Mouse (Mus musculus) hindbrain, embryonic 15.5 days (tissue): ENCODE measurements around the gene Hacd4. TPM values are rescaled to one million over a fixed set of nuclear protein-coding genes. Genes with fewer than 3 reads are reported as not detected.
"Not testable (repeated sequence)": the region's sequence is repeated elsewhere in the genome, so short reads cannot be mapped to it uniquely, and the experiment has no call there.

Experiments
- ATAC-seq: fragments of 200-750 bp; cut with Nextera tagmentation; 2 replicates; pipeline ENCODE4 v1.8.0; 2017; ENCODE audit warnings: low read depth, moderate number of reproducible peaks, moderate TSS enrichment; ENCODE audit not compliant: low FRiP score
- H3K27ac ChIP-seq: fragments of 300-500 bp; sonication (generic); replicated peaks from 2 replicates; pipeline ENCODE4 v1.5.1; 2015; ENCODE audit warnings: mild to moderate bottlenecking, inconsistent platforms
- H3K27me3 ChIP-seq: fragments of 300-500 bp; sonication (generic); 2 replicates; pipeline ENCODE4 v1.6.1; 2015; ENCODE audit warnings: control low read depth, inconsistent platforms
- H3K36me3 ChIP-seq: fragments of 300-500 bp; sonication (generic); 2 replicates; pipeline ENCODE4 v1.6.1; 2015; ENCODE audit warnings: control low read depth, inconsistent platforms
- H3K4me1 ChIP-seq: fragments of 300-500 bp; sonication (generic); replicated peaks from 2 replicates; pipeline ENCODE4 v1.6.1; 2015; ENCODE audit warnings: control low read depth, inconsistent platforms
- H3K4me2 ChIP-seq: fragments of 300-500 bp; sonication (generic); 2 replicates; pipeline ENCODE4 v1.6.1; 2015; ENCODE audit warnings: moderate library complexity, mild to moderate bottlenecking, inconsistent platforms
- H3K4me3 ChIP-seq: fragments of 300-500 bp; sonication (generic); 2 replicates; pipeline ENCODE4 v1.5.1; 2015; ENCODE audit warnings: mild to moderate bottlenecking, inconsistent platforms
- H3K9ac ChIP-seq: fragments of 300-500 bp; sonication (generic); 2 replicates; pipeline ENCODE4 v1.6.1; 2015; ENCODE audit warnings: inconsistent platforms
- H3K9me3 ChIP-seq: fragments of 300-500 bp; sonication (generic); 2 replicates; pipeline ENCODE4 v1.6.1; 2016; ENCODE audit warnings: control low read depth, inconsistent platforms
- WGBS: fragments of 180-500 bp; shearing (Covaris S2); methylation state at CpG from one replicate; pipeline ENCODE4 v1.1.7; 2015; 5-methylcytosine and 5-hydroxymethylcytosine counted together
- polyA plus RNA-seq: library from polyadenylated mRNA; unstranded; fragments of >200 nt; fragmentation: Nextera tagmentation; extraction: Ambion mirVana; gene quantifications from 2 replicates; pipeline ENCODE4 v1.2.1, GENCODE M21; 2015

The Hacd4 gene
- polyA plus RNA-seq, 1 experiment from 2014 or later: 3.9 TPM

- Histone ChIP-seq H3K27me3 (no peaks in the 10 kb centered on the region), H3K9ac (no peak overlapping the region), H3K4me2 (no peak overlapping the region), H3K4me1 (no peaks in the 10 kb centered on the region), H3K36me3 (no peaks in the 10 kb centered on the region), H3K9me3 (no peaks in the 10 kb centered on the region), H3K27ac (no peak overlapping the region), H3K4me3 (no peak overlapping the region)
- no peak for ATAC-seq
Measured at GRCm38 (mm10) chr4:88424563-88424962, 14.2 kb downstream of the Hacd4 start.

GRCm38 (mm10) chr4:88419378-88419777 is 19.4 kb downstream of the Hacd4 start:
- H3K4me2 ChIP-seq: no peak overlapping the region
- H3K9ac ChIP-seq: no peak overlapping the region
- H3K27ac ChIP-seq: no peak overlapping the region
- H3K4me3 ChIP-seq: no peak overlapping the region
- WGBS: 97% methylated on average over 5 of the region's 5 CpGs
- H3K4me1 ChIP-seq: no peaks in the 10 kb centered on the region
- H3K9me3 ChIP-seq: no peaks in the 10 kb centered on the region
- no peaks in the 10 kb centered on the region for H3K36me3 ChIP-seq
- H3K27me3 ChIP-seq: no peaks in the 10 kb centered on the region
- ATAC-seq: no peak

GRCm38 (mm10) chr4:88415017-88415416 is 23.7 kb downstream of the Hacd4 start:
- Histone ChIP-seq H3K4me1 (no peaks in the 10 kb centered on the region), H3K36me3 (peaks cover 6% of the 10 kb centered on the region; the same call in 1 of the 2 replicates), H3K9ac (no peak overlapping the region), H3K27ac (no peak overlapping the region), H3K27me3 (no peaks in the 10 kb centered on the region), H3K4me2 (no peak overlapping the region), H3K9me3 (no peaks in the 10 kb centered on the region), H3K4me3 (no peak overlapping the region)
- 17% methylated on average over 2 of the region's 2 CpGs for WGBS
- ATAC-seq: no peak

- no peak for ATAC-seq
Measured at GRCm38 (mm10) chr4:88412331-88412730, 26.4 kb downstream of the Hacd4 start.

GRCm38 (mm10) chr4:88409279-88409678 is 29.4 kb downstream of the Hacd4 start:
- ATAC-seq: no peak
- Histone ChIP-seq H3K4me1 (peaks cover 9% of the 10 kb centered on the region; the same call in 1 of the 2 replicates), H3K9me3 (no peaks in the 10 kb centered on the region), H3K36me3 (peaks cover 9% of the 10 kb centered on the region), H3K4me2 (no peak overlapping the region), H3K9ac (no peak overlapping the region), H3K4me3 (no peak overlapping the region), H3K27me3 (no peaks in the 10 kb centered on the region), H3K27ac (no peak overlapping the region)
- 98% methylated on average over 4 of the region's 4 CpGs for WGBS

More at GRCm38 (mm10) chr4:88412331-88412730, 26.4 kb downstream of the Hacd4 start:
- 91% methylated on average over 2 of the region's 2 CpGs for WGBS
- H3K9me3 ChIP-seq: no peaks in the 10 kb centered on the region
- H3K4me3 ChIP-seq: no peak overlapping the region
- no peaks in the 10 kb centered on the region for H3K27me3 ChIP-seq
- H3K27ac ChIP-seq: no peak overlapping the region
- peaks cover 3% of the 10 kb centered on the region; the same call in 1 of the 2 replicates for H3K4me1 ChIP-seq
- H3K9ac ChIP-seq: no peak overlapping the region
- no peak overlapping the region for H3K4me2 ChIP-seq
- H3K36me3 ChIP-seq: peaks cover 8% of the 10 kb centered on the region

- peak overlapping the region; percentile 40; the same call in 1 of the 2 replicates for H3K27ac ChIP-seq
- peaks cover 9% of the 10 kb centered on the region; the same call in 1 of the 2 replicates for H3K4me1 ChIP-seq
- H3K27me3 ChIP-seq: no peaks in the 10 kb centered on the region
- H3K4me2 ChIP-seq: no peak overlapping the region
- ATAC-seq: peak; percentile 98
- WGBS: 48% methylated on average over 4 of the region's 4 CpGs
- no peaks in the 10 kb centered on the region for H3K9me3 ChIP-seq
- H3K4me3 ChIP-seq: no peak overlapping the region
- peaks cover 6% of the 10 kb centered on the region for H3K36me3 ChIP-seq
- no peak overlapping the region for H3K9ac ChIP-seq
Measured at GRCm38 (mm10) chr4:88406887-88407696, 31.6 kb downstream of the Hacd4 start.

- Histone ChIP-seq H3K27me3 (no peaks in the 10 kb centered on the region), H3K4me2 (no peak overlapping the region), H3K4me1 (peaks cover 9% of the 10 kb centered on the region; the same call in 1 of the 2 replicates), H3K27ac (no peak overlapping the region), H3K4me3 (no peak overlapping the region), H3K36me3 (peaks cover 6% of the 10 kb centered on the region), H3K9me3 (no peaks in the 10 kb centered on the region), H3K9ac (no peak overlapping the region)
- no peak for ATAC-seq
- WGBS: 93% methylated on average over 6 of the region's 6 CpGs
Measured at GRCm38 (mm10) chr4:88402884-88403283, 35.8 kb downstream of the Hacd4 start.

GRCm38 (mm10) chr4:88400992-88401313 is 37.8 kb downstream of the Hacd4 start:
- no peaks in the 10 kb centered on the region for H3K9me3 ChIP-seq
- no peaks in the 10 kb centered on the region for H3K4me1 ChIP-seq
- no peak for ATAC-seq
- no peaks in the 10 kb centered on the region for H3K27me3 ChIP-seq
- H3K27ac ChIP-seq: no peak overlapping the region
- WGBS: 93% methylated on average over 7 of the region's 7 CpGs
- no peak overlapping the region for H3K4me3 ChIP-seq
- peaks cover 3% of the 10 kb centered on the region; the same call in 1 of the 2 replicates for H3K36me3 ChIP-seq
- H3K4me2 ChIP-seq: no peak overlapping the region
- no peak overlapping the region for H3K9ac ChIP-seq

- 81% methylated on average over 9 of the region's 9 CpGs for WGBS
- H3K4me3 ChIP-seq: no peak overlapping the region
- H3K4me2 ChIP-seq: no peak overlapping the region
- no peak for ATAC-seq
- no peak overlapping the region for H3K9ac ChIP-seq
- H3K4me1 ChIP-seq: no peaks in the 10 kb centered on the region
- no peaks in the 10 kb centered on the region for H3K27me3 ChIP-seq
- H3K9me3 ChIP-seq: no peaks in the 10 kb centered on the region
- peaks cover 3% of the 10 kb centered on the region; the same call in 1 of the 2 replicates for H3K36me3 ChIP-seq
- no peak overlapping the region for H3K27ac ChIP-seq
Measured at GRCm38 (mm10) chr4:88400302-88400991, 38.3 kb downstream of the Hacd4 start.

- no peak for ATAC-seq
- Histone ChIP-seq H3K4me3 (no peak overlapping the region), H3K4me1 (no peaks in the 10 kb centered on the region), H3K4me2 (no peak overlapping the region), H3K36me3 (0 out of 2 replicates have a peak, but pooled peaks cover 5% of the 10 kb centered on the region), H3K27ac (no peak overlapping the region), H3K27me3 (no peaks in the 10 kb centered on the region), H3K9ac (no peak overlapping the region), H3K9me3 (no peaks in the 10 kb centered on the region)
- 81% methylated on average over 6 of the region's 6 CpGs for WGBS
Measured at GRCm38 (mm10) chr4:88396995-88397521, 41.7 kb downstream of the Hacd4 start.

GRCm38 (mm10) chr4:88395717-88396116 is 43.0 kb downstream of the Hacd4 start:
- ATAC-seq: no peak
- no peaks in the 10 kb centered on the region for H3K27me3 ChIP-seq
- H3K36me3 ChIP-seq: 0 out of 2 replicates have a peak, but pooled peaks cover 5% of the 10 kb centered on the region
- no peak overlapping the region for H3K9ac ChIP-seq
- H3K9me3 ChIP-seq: no peaks in the 10 kb centered on the region
- WGBS: 97% methylated on average over 3 of the region's 3 CpGs
- H3K4me3 ChIP-seq: no peak overlapping the region
- no peaks in the 10 kb centered on the region for H3K4me1 ChIP-seq
- H3K27ac ChIP-seq: no peak overlapping the region
- H3K4me2 ChIP-seq: no peak overlapping the region

- not testable (repeated sequence) for H3K27me3 ChIP-seq, H3K9me3 ChIP-seq, ATAC-seq, H3K4me3 ChIP-seq, H3K36me3 ChIP-seq, H3K27ac ChIP-seq, H3K9ac ChIP-seq, H3K4me1 ChIP-seq, H3K4me2 ChIP-seq
- 56% methylated on average over 1 of the region's 1 CpGs for WGBS
Measured at GRCm38 (mm10) chr4:88390596-88390995, 48.1 kb downstream of the Hacd4 start.
